Mouse (Mus musculus) kidney, embryonic 16.5 days (tissue): Measurements from ENCODE around the gene Clk2. TPM values are rescaled to one million over a fixed set of nuclear protein-coding genes. Genes with fewer than 3 reads are reported as not detected.

Source experiments
- ATAC-seq: fragments of 200-750 bp; cut with Nextera tagmentation; 2 replicates; pipeline ENCODE4 v1.8.0; 2017; ENCODE audit warnings: moderate TSS enrichment; ENCODE audit not compliant: low FRiP score, low TSS enrichment
- H3K27ac ChIP-seq: fragments of 300-500 bp; sonication (generic); 2 replicates; pipeline ENCODE4 v1.5.1; 2014; ENCODE audit warnings: low read length
- H3K27me3 ChIP-seq: fragments of 300-500 bp; sonication (generic); 2 replicates; pipeline ENCODE4 v1.6.1; 2014; ENCODE audit warnings: low read length, control low read depth, mixed read lengths; ENCODE audit not compliant: insufficient read depth
- H3K36me3 ChIP-seq: fragments of 300-500 bp; sonication (generic); 2 replicates; pipeline ENCODE4 v1.6.1; 2014; ENCODE audit warnings: low read length, control low read depth, mixed read lengths; ENCODE audit not compliant: insufficient read depth
- H3K4me1 ChIP-seq: fragments of 300-500 bp; sonication (generic); 2 replicates; pipeline ENCODE4 v1.6.1; 2014; ENCODE audit warnings: low read length, control low read depth, mixed read lengths; ENCODE audit not compliant: insufficient read depth
- H3K4me2 ChIP-seq: fragments of 300-500 bp; sonication (generic); replicated peaks from 2 replicates; pipeline ENCODE4 v1.6.1; 2014; ENCODE audit warnings: low read depth, low read length
- H3K4me3 ChIP-seq: fragments of 300-500 bp; sonication (generic); 2 replicates; pipeline ENCODE4 v1.5.1; 2014; ENCODE audit warnings: mild to moderate bottlenecking, low read length
- H3K9ac ChIP-seq: fragments of 300-500 bp; sonication (generic); replicated peaks from 2 replicates; pipeline ENCODE4 v1.6.1; 2014; ENCODE audit warnings: low read length
- H3K9me3 ChIP-seq: fragments of 300-500 bp; sonication (generic); 2 replicates; pipeline ENCODE4 v1.6.1; 2016; ENCODE audit warnings: low read length, control low read depth
- WGBS: fragments of 180-500 bp; shearing (Covaris S2); extraction: QIAGEN DNeasy Blood & Tissue Kit; methylation state at CpG from one replicate; pipeline ENCODE4 v1.1.7; 2014; 5-methylcytosine and 5-hydroxymethylcytosine counted together
- polyA plus RNA-seq: library from polyadenylated mRNA; unstranded; fragments of >200 nt; fragmentation: Nextera tagmentation; extraction: Ambion mirVana; gene quantifications from 2 replicates; pipeline ENCODE4 v1.2.1, GENCODE M21; 2015

Clk2 gene
- 29.1 and 30.6 TPM in 2 replicates for polyA plus RNA-seq

GRCm38 (mm10) chr3:89164506-89165267 is at the start of gene Clk2:
Clk2 (plus strand) TSS chr3:89164795.
- Histone ChIP-seq H3K9ac (peak within 1 kb of the TSS; percentile 96), H3K4me3 (peak within 1 kb of the TSS; percentile 91), H3K27ac (peak within 1 kb of the TSS; percentile 98), H3K36me3 (peaks cover 26% of the 10 kb centered on the region), H3K4me1 (peaks cover 26% of the 10 kb centered on the region), H3K27me3 (no peaks in the 10 kb centered on the region), H3K4me2 (peak within 1 kb of the TSS; percentile 65), H3K9me3 (no peaks in the 10 kb centered on the region)
- under 1% methylated on average over 63 of the region's 79 CpGs for WGBS
- peak; percentile 97 for ATAC-seq

GRCm38 (mm10) chr3:89115522-89115921 is 49.1 kb upstream of the Clk2 start:
- Histone ChIP-seq H3K9ac (no peak overlapping the region), H3K4me2 (no peak overlapping the region), H3K9me3 (no peaks in the 10 kb centered on the region), H3K27me3 (no peaks in the 10 kb centered on the region), H3K36me3 (no peaks in the 10 kb centered on the region), H3K4me1 (peaks cover 5% of the 10 kb centered on the region; the same call in 1 of the 2 replicates), H3K4me3 (no peak overlapping the region), H3K27ac (no peak overlapping the region)
- 0 out of 2 replicates have a peak, but pooled peaks have one; percentile 31 for ATAC-seq
- 0% methylated on average over 2 of the region's 2 CpGs for WGBS

GRCm38 (mm10) chr3:89123313-89123712 is 41.3 kb upstream of the Clk2 start:
- ATAC-seq: no peak
- 67% methylated on average over 2 of the region's 2 CpGs for WGBS

GRCm38 (mm10) chr3:89124241-89124640 is 40.4 kb upstream of the Clk2 start:
- Histone ChIP-seq H3K9ac (no peak overlapping the region), H3K36me3 (no peaks in the 10 kb centered on the region), H3K4me1 (no peaks in the 10 kb centered on the region), H3K27ac (no peak overlapping the region), H3K4me3 (no peak overlapping the region), H3K4me2 (no peak overlapping the region), H3K9me3 (no peaks in the 10 kb centered on the region), H3K27me3 (no peaks in the 10 kb centered on the region)
- 57% methylated on average over 3 of the region's 3 CpGs for WGBS
- no peak for ATAC-seq

More at GRCm38 (mm10) chr3:89123313-89123712, 41.3 kb upstream of the Clk2 start:
- H3K4me2 ChIP-seq: no peak overlapping the region
- H3K9me3 ChIP-seq: no peaks in the 10 kb centered on the region
- H3K36me3 ChIP-seq: no peaks in the 10 kb centered on the region
- no peak overlapping the region for H3K4me3 ChIP-seq
- no peak overlapping the region for H3K9ac ChIP-seq
- no peaks in the 10 kb centered on the region for H3K4me1 ChIP-seq
- no peak overlapping the region for H3K27ac ChIP-seq
- no peaks in the 10 kb centered on the region for H3K27me3 ChIP-seq

GRCm38 (mm10) chr3:89125981-89126380 is 38.6 kb upstream of the Clk2 start:
- ATAC-seq: no peak
- WGBS: 92% methylated on average over 3 of the region's 3 CpGs

GRCm38 (mm10) chr3:89129908-89130307 is 34.7 kb upstream of the Clk2 start:
- Histone ChIP-seq H3K27ac (no peak overlapping the region), H3K9ac (no peak overlapping the region), H3K4me2 (no peak overlapping the region), H3K9me3 (no peaks in the 10 kb centered on the region), H3K4me3 (no peak overlapping the region), H3K27me3 (no peaks in the 10 kb centered on the region), H3K36me3 (no peaks in the 10 kb centered on the region), H3K4me1 (peaks cover 3% of the 10 kb centered on the region; the same call in 1 of the 2 replicates)
- no peak for ATAC-seq
- WGBS: 85% methylated on average over 3 of the region's 3 CpGs

More at GRCm38 (mm10) chr3:89125981-89126380, 38.6 kb upstream of the Clk2 start:
- Histone ChIP-seq H3K4me2 (no peak overlapping the region), H3K27ac (no peak overlapping the region), H3K27me3 (no peaks in the 10 kb centered on the region), H3K4me3 (no peak overlapping the region), H3K36me3 (no peaks in the 10 kb centered on the region), H3K9me3 (no peaks in the 10 kb centered on the region), H3K9ac (no peak overlapping the region), H3K4me1 (no peaks in the 10 kb centered on the region)

- peak overlapping the region; percentile 69 for H3K4me2 ChIP-seq
- peak overlapping the region; percentile 55 for H3K9ac ChIP-seq
- H3K4me3 ChIP-seq: peak overlapping the region; percentile 45
- H3K9me3 ChIP-seq: no peaks in the 10 kb centered on the region
- no peaks in the 10 kb centered on the region for H3K27me3 ChIP-seq
- H3K36me3 ChIP-seq: no peaks in the 10 kb centered on the region
- H3K4me1 ChIP-seq: peaks cover 5% of the 10 kb centered on the region; the same call in 1 of the 2 replicates
- ATAC-seq: no peak
- H3K27ac ChIP-seq: no peak overlapping the region
- 52% methylated on average over 4 of the region's 4 CpGs for WGBS
Observed at GRCm38 (mm10) chr3:89131816-89132215, 32.8 kb upstream of the Clk2 start.

- H3K36me3 ChIP-seq: no peaks in the 10 kb centered on the region
- H3K9me3 ChIP-seq: no peaks in the 10 kb centered on the region
- H3K4me1 ChIP-seq: peaks cover 5% of the 10 kb centered on the region; the same call in 1 of the 2 replicates
- H3K27me3 ChIP-seq: no peaks in the 10 kb centered on the region
- H3K9ac ChIP-seq: peak overlapping the region; percentile 55
- peak overlapping the region; percentile 45 for H3K4me3 ChIP-seq
- peak overlapping the region; percentile 69 for H3K4me2 ChIP-seq
- no peak; the same call in 1 of the 2 replicates for ATAC-seq
- 14% methylated on average over 30 of the region's 30 CpGs for WGBS
- no peak overlapping the region for H3K27ac ChIP-seq
Observed at GRCm38 (mm10) chr3:89132285-89133062, 32.1 kb upstream of the Clk2 start.

- Histone ChIP-seq H3K27ac (no peak overlapping the region), H3K9ac (no peak overlapping the region), H3K9me3 (no peaks in the 10 kb centered on the region), H3K4me1 (peaks cover 5% of the 10 kb centered on the region; the same call in 1 of the 2 replicates), H3K36me3 (no peaks in the 10 kb centered on the region), H3K27me3 (no peaks in the 10 kb centered on the region), H3K4me2 (no peak overlapping the region), H3K4me3 (no peak overlapping the region)
- WGBS: 79% methylated on average over 7 of the region's 7 CpGs
- ATAC-seq: no peak
Observed at GRCm38 (mm10) chr3:89133063-89133450, 31.5 kb upstream of the Clk2 start.
